Mouse (Mus musculus) spleen, postnatal 10 days (tissue): Measurements from ENCODE around the gene Magea1.
"Not testable (repeated sequence)": the region's sequence is repeated elsewhere in the genome, so short reads cannot be mapped to it uniquely, and the experiment has no call there.

Experiments used
- DNase-seq, 2 experiments: peaks; one replicate each; pipeline ENCODE4 v3.0.0; 2021 to 2022; ENCODE audit warnings: low spot score in 2 of 2

Magea1 gene

DNA sequence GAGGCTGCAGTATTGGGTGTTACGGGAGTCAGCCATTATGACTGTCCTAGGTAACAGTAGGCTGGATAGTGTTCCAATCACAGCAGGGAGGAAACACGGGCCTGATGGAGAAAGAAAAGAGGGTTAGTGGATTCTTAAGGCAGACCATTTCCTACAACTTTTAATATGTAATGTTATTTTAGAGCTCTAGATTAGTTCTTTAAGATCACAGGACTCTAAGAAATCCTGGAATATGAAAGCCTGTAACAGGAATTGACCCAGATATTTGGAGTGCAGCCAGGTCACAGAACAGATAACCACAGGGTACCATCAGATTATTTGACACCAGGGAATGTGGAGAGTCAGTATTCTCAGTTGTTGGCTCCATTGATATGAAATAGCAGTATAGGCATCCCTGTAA is at the start of gene Magea1:
Magea1 (minus strand) TSS at position 101 of the 400 bp plus-strand sequence.
- DNase-seq, result not testable (repeated sequence)

GRCm38 (mm10) chrX:155128312-155128711 is 38.7 kb upstream of the Magea1 start, which contains the start of gene Cldn34b2:
Gene Cldn34b2, minus strand, starts transcription at chrX:155128412.
- DNase-seq, result not testable (repeated sequence)

- no peak for DNase-seq
These were observed 8.4 kb upstream of the Magea1 start for GRCm38 (mm10) chrX:155098024-155098423.

GRCm38 (mm10) chrX:155093566-155093965 is 4.0 kb upstream of the Magea1 start, which contains the start of gene Magea2:
Gene Magea2, minus strand, starts transcription at chrX:155093666.
- DNase-seq, result not testable (repeated sequence)

GRCm38 (mm10) chrX:155063045-155063444 is 26.5 kb downstream of the Magea1 start, which contains the start of gene Magea5:
Gene Magea5, minus strand, starts transcription at chrX:155063145.
- DNase-seq, result not testable (repeated sequence)
